Mouse (Mus musculus) forebrain, postnatal 0 days (tissue): Measurements from ENCODE around the gene Emd. TPM values are rescaled to one million over a fixed set of nuclear protein-coding genes. Genes with fewer than 3 reads are reported as not detected.

ENCODE experiments used
- ATAC-seq: fragments of 200-750 bp; cut with Nextera tagmentation; 2 replicates; pipeline ENCODE4 v1.8.0; 2017; ENCODE audit warnings: mild to moderate bottlenecking, moderate library complexity
- DNase-seq: peaks from one replicate; pipeline ENCODE4 v3.0.0-alpha.2; 2015
- H3K27ac ChIP-seq: fragments of 300-500 bp; sonication (generic); 2 replicates; pipeline ENCODE4 v1.5.1; 2014; ENCODE audit warnings: low read depth, mild to moderate bottlenecking, antibody characterized with exemption, low read length, moderate library complexity, mixed read lengths
- H3K27me3 ChIP-seq: fragments of 300-500 bp; sonication (generic); 2 replicates; pipeline ENCODE4 v1.6.1; 2014; ENCODE audit warnings: mild to moderate bottlenecking, low read length, mixed read lengths; ENCODE audit not compliant: insufficient read depth
- H3K36me3 ChIP-seq: fragments of 300-500 bp; sonication (generic); 2 replicates; pipeline ENCODE4 v1.6.1; 2014; ENCODE audit warnings: mild to moderate bottlenecking, moderate library complexity; ENCODE audit not compliant: insufficient read depth
- H3K4me1 ChIP-seq: fragments of 300-500 bp; sonication (generic); 2 replicates; pipeline ENCODE4 v1.6.1; 2014; ENCODE audit warnings: antibody characterized with exemption; ENCODE audit not compliant: insufficient read depth
- H3K4me2 ChIP-seq: fragments of 300-500 bp; sonication (generic); 2 replicates; pipeline ENCODE4 v1.6.1; 2014; ENCODE audit warnings: low read depth, mild to moderate bottlenecking, moderate library complexity
- H3K4me3 ChIP-seq: fragments of 300-500 bp; sonication (generic); 2 replicates; pipeline ENCODE4 v1.5.1; 2014; ENCODE audit warnings: low read depth, low read length, mixed read lengths
- H3K9ac ChIP-seq: fragments of 300-500 bp; sonication (generic); 2 replicates; pipeline ENCODE4 v1.6.1; 2014; ENCODE audit warnings: mild to moderate bottlenecking
- H3K9me3 ChIP-seq: fragments of 300-500 bp; sonication (generic); 2 replicates; pipeline ENCODE4 v1.6.1; 2016; ENCODE audit warnings: low read length
- CTCF ChIP-seq: sonication (generic); IDR thresholded peaks from 2 replicates; pipeline ENCODE4 v1.5.1; 2016; ENCODE audit warnings: antibody characterized with exemption, control low read depth, low read depth
- WGBS: fragments of 180-500 bp; shearing (Covaris S2); extraction: QIAGEN DNeasy Blood & Tissue Kit; methylation state at CpG from one replicate; pipeline ENCODE4 v1.1.7; 2014; 5-methylcytosine and 5-hydroxymethylcytosine counted together
- polyA plus RNA-seq: library from polyadenylated mRNA; unstranded; fragments of >200 nt; fragmentation: Nextera tagmentation; extraction: Ambion mirVana; gene quantifications from 2 replicates; pipeline ENCODE4 v1.2.1, GENCODE M21; 2015
- total RNA-seq: library from RNA; depleted of rRNA; stranded (reverse); fragments of >200 nt; gene quantifications from 2 replicates; pipeline ENCODE4 v1.2.3, GENCODE M21; 2014

Emd gene
- total and polyA plus RNA-seq, 2 experiments from 2014 or later = 16.9 to 51.6 TPM

DNA sequence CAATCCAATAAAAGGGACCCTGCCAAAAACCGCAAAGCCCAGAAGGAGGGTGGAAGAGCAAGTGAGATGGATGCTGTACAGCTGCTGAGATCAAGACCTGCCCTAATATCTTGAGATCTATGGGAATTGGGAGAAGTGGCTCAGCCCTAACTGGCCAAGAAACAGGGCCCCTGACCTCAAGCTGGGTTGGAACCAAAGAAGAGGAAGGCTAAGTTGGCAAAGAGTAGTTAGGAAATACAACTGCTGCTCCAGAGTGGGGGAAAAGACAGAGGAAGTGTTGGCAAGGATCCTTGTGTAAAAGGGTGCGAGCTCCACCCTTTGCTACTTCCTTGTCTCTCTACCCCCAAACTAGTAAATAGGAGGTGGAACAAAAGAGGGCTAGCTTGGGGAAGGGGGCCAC lies 11.1 kb upstream of the Emd start:
- ATAC-seq (no peak), DNase-seq (no peak)
- 0 out of 2 replicates have a peak overlapping the region, but pooled peaks have one; percentile 77 for H3K9ac ChIP-seq
- H3K4me3 ChIP-seq = peak overlapping the region; percentile 52; the same call in 1 of the 2 replicates
- H3K9me3 ChIP-seq = no peaks in the 10 kb centered on the region
- no peaks in the 10 kb centered on the region for H3K27me3 ChIP-seq
- no peaks in the 10 kb centered on the region for H3K4me1 ChIP-seq
- peak overlapping the region; percentile 61 for H3K4me2 ChIP-seq
- WGBS = 87% methylated on average over 2 of the region's 2 CpGs
- H3K27ac ChIP-seq = no peak overlapping the region
- no peak for TF ChIP-seq CTCF
- peaks cover 32% of the 10 kb centered on the region for H3K36me3 ChIP-seq

DNA sequence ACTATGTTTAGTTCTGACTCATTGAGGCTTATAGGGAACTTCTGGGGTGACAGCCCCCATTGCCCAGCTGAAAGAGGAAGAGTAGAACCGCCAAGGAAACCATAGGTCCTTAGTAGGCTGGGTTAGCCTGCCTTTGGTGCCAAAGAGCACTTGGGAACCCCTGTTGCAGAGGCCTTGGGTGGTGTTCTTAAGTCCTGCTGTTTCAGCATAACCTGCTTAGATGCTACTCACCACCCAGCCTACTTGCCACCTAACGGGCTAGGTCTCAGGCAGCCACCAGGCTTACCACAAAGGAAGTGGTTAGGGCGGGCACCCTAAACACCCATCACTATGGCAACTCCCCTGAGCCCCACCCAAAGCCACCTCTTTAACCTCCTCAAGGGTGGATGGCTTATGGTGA lies 10.7 kb upstream of the Emd start:
- no peak for ATAC-seq
- no peak for DNase-seq
- Histone ChIP-seq H3K4me1 (no peaks in the 10 kb centered on the region), H3K36me3 (peaks cover 32% of the 10 kb centered on the region), H3K9me3 (no peaks in the 10 kb centered on the region), H3K27me3 (no peaks in the 10 kb centered on the region), H3K4me3 (peak overlapping the region; percentile 52), H3K9ac (peak overlapping the region; percentile 77), H3K4me2 (peak overlapping the region; percentile 61), H3K27ac (peak overlapping the region; percentile 92)
- no peak for TF ChIP-seq CTCF
- WGBS = 54% methylated on average over 3 of the region's 3 CpGs

DNA sequence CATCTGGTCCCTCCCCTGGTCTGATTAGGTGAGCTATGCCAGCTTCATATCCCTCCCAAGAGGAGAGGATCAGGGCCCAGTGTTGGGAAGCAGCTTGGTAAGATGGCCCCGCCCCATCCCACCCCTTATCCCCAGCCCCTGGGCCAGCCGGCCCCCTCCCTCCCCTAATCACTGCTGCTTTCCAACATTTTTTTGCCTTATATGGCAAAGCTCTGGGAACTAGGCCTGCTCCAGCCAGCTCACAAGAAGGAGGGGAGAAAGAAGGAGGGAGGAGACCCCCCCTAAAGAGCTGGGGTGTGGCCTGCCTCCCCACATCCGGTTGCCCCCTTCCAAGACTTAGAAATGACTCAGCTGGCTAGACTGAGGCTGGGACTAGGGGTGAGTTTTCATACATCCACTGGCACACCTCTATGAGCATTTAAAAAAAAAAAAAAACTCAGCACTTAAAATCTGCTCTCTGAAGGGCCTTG lies 9.8 kb upstream of the Emd start:
- Histone ChIP-seq H3K4me3 (peak overlapping the region; percentile 52), H3K27me3 (no peaks in the 10 kb centered on the region), H3K27ac (peak overlapping the region; percentile 92), H3K4me2 (peak overlapping the region; percentile 61), H3K9me3 (no peaks in the 10 kb centered on the region), H3K36me3 (peaks cover 24% of the 10 kb centered on the region), H3K9ac (peak overlapping the region; percentile 77), H3K4me1 (no peaks in the 10 kb centered on the region)
- ATAC-seq (peak; percentile 44), DNase-seq (peak; percentile 70)
- 42% methylated on average over 3 of the region's 3 CpGs for WGBS
- TF ChIP-seq CTCF = no peak

DNA sequence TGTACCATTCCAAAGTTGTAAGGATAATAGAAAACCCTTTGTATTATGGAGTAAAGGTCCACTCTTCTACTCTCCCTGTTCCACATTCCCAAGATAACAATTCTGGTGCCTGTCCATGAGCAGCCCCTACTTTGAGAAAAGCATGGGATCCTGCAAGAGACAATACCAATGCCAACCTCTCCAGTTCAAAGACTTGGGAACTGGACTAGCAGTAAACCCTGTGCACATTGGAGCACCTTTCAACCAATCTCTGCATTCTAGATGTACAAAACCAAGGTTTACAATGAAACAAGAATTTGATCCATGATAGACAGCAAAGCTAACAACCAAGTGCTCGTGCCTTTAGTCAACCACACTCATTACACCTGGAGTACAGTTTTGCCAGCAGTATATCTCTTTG lies 9.4 kb upstream of the Emd start:
- WGBS = 39% methylated on average over 1 of the region's 1 CpGs
- Histone ChIP-seq H3K4me2 (peak overlapping the region; percentile 61), H3K4me3 (peak overlapping the region; percentile 52), H3K36me3 (peaks cover 20% of the 10 kb centered on the region), H3K9me3 (no peaks in the 10 kb centered on the region), H3K27me3 (no peaks in the 10 kb centered on the region), H3K9ac (peak overlapping the region; percentile 77), H3K4me1 (no peaks in the 10 kb centered on the region), H3K27ac (peak overlapping the region; percentile 92)
- ATAC-seq = no peak
- TF ChIP-seq CTCF = no peak
- peak; percentile 12 for DNase-seq

DNA sequence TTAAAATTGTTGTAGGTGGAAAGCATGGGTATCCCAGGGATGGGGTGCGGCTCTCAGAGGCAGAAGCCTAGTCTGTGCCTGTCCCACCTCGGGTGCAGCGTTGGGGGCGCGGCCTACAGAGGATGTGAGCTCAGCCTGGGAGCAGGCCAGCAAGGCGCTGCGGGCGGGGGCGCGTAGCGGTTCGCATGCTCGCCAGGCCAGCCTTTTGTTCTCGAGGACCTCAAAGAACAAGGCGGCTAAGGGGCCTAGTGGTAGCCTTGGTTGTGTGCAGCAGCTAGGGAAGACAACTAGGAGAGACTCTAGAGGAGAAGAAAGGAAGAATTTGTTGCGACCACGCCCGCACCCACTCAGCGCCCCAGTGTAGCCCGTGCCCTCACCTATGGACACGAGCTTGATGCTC lies 8.8 kb upstream of the Emd start:
- WGBS = 30% methylated on average over 21 of the region's 21 CpGs
- Histone ChIP-seq H3K4me3 (peak overlapping the region; percentile 52), H3K36me3 (peaks cover 14% of the 10 kb centered on the region), H3K9ac (peak overlapping the region; percentile 77), H3K9me3 (no peaks in the 10 kb centered on the region), H3K4me2 (peak overlapping the region; percentile 61), H3K27me3 (no peaks in the 10 kb centered on the region), H3K27ac (peak overlapping the region; percentile 92), H3K4me1 (no peaks in the 10 kb centered on the region)
- peak; percentile 82 for DNase-seq
- ATAC-seq = peak; percentile 49
- no peak for TF ChIP-seq CTCF

DNA sequence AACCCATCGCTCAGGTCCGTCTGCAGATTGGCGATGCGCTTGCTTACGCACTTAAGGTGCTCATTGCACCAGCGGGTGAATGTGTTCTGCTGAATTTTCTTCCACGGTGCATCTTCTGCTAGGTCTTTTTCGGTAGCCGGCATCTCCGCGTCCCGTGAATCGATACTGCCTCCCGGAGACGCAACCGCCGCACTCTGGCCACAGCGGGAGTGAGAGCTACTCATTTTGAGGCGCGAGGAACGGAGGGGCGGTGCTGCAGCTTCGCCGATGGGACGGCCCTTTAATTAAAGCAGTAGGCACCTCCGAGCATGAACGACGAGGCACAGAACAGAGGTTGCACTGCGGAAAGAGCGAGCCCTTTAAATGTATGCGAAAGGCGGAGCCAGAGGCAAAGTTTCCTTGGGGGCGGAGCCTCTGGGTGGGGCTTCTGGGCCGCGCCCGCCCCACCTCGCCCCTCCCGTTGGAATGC lies 8.2 kb upstream of the Emd start:
- Histone ChIP-seq H3K4me1 (no peaks in the 10 kb centered on the region), H3K36me3 (peaks cover 8% of the 10 kb centered on the region), H3K9ac (peak overlapping the region; percentile 77), H3K27ac (peak overlapping the region; percentile 92), H3K4me3 (peak overlapping the region; percentile 52), H3K4me2 (peak overlapping the region; percentile 61), H3K9me3 (no peaks in the 10 kb centered on the region), H3K27me3 (no peaks in the 10 kb centered on the region)
- ATAC-seq (peak; percentile 91), DNase-seq (peak; percentile 93)
- no peak for TF ChIP-seq CTCF
- 23% methylated on average over 38 of the region's 38 CpGs for WGBS

DNA sequence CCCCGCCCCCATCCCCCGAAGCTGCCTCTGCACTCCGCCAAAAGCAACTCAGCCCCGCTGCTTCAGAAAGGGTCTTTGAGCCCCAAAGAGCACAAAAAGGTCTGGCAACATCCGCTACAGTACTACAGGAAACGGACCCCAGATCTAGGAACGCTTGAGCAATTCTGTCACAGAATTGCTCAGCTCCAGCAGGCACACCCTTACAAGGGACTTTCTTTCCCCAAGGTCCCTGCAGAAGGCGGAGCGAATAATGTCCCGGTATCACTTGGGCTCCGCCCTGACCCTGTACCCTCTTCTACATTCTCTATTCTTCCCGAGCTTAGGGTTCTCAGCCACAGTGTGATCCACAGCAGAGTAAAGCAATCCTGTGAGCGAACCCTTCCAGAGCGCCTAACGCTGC lies 7.8 kb upstream of the Emd start:
- no peaks in the 10 kb centered on the region for H3K9me3 ChIP-seq
- H3K4me2 ChIP-seq = peak overlapping the region; percentile 61
- DNase-seq (no peak), ATAC-seq (no peak; the same call in 1 of the 2 replicates)
- no peaks in the 10 kb centered on the region for H3K4me1 ChIP-seq
- peak overlapping the region; percentile 53 for H3K9ac ChIP-seq
- H3K27me3 ChIP-seq = no peaks in the 10 kb centered on the region
- 28% methylated on average over 15 of the region's 15 CpGs for WGBS
- peak overlapping the region; percentile 92 for H3K27ac ChIP-seq
- H3K36me3 ChIP-seq = peaks cover 6% of the 10 kb centered on the region
- peak overlapping the region; percentile 52 for H3K4me3 ChIP-seq
- TF ChIP-seq CTCF = no peak
